Mouse (Mus musculus) lung, postnatal 0 days (tissue): ENCODE data around the gene S1pr4.

ENCODE experiments used
- CTCF ChIP-seq: IDR thresholded peaks from 2 replicates; pipeline ENCODE4 v1.5.1; 2016; ENCODE audit warnings: antibody characterized with exemption, mild to moderate bottlenecking
- EP300 ChIP-seq: IDR thresholded peaks from 2 replicates; pipeline ENCODE4 v1.6.1; 2016; ENCODE audit warnings: antibody characterized with exemption, mild to moderate bottlenecking, control low read depth

GRCm38 (mm10) chr10:81519978-81520365 lies 20.0 kb upstream of the S1pr4 start:
- TF ChIP-seq CTCF (no peak), EP300 (no peak)
